Mouse (Mus musculus) neural tube, embryonic 10.5 days (tissue): ENCODE data around the gene Ccdc13.

Experiments used
- DNase-seq: peaks from one replicate; pipeline ENCODE4 v3.0.0-alpha.2; 2017; ENCODE audit warnings: low spot score; ENCODE audit errors: extremely low spot score

Ccdc13 gene

DNA sequence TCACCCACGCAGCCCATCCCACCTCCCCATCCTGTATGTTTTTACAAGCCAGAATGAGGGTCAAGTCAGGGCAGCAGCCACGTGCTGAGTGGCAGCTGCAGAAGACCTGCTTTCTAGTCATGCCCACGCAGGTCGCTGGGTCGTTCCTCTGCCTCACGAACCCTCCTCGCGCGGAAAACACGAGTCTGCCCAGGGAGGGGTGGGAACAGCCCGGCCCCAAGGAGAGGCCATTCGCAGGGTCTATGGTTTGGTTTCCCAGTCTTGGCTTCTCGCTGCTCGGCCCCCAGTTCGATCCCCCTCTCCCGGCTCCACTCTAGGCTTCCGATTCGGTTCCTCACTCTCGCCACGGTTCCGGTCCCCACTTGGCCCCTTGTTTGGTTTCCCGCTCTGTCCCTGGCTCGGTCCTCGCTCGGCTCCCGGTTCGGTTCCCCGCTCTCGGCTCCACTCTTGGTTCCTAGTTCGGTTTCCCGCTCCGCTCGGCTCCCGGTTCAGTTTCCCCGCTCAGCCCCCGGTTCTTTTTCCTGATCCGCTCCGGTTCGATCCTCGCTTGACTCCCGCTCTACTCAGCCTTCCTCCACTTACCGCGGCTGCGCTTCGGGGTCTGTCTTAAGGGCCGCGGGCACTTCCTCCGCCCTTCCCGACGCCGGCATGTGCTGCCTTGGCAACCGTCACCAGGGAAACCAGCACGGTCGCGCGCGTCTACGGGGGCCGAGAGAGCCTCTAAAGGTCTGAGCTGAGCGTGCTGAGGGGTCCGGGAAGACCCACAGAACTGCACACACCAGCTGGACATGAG is at the start of gene Ccdc13:
Gene Ccdc13, minus strand, starts transcription at position 633 of the 793 bp plus-strand sequence.
- peak; percentile 95 for DNase-seq

DNA sequence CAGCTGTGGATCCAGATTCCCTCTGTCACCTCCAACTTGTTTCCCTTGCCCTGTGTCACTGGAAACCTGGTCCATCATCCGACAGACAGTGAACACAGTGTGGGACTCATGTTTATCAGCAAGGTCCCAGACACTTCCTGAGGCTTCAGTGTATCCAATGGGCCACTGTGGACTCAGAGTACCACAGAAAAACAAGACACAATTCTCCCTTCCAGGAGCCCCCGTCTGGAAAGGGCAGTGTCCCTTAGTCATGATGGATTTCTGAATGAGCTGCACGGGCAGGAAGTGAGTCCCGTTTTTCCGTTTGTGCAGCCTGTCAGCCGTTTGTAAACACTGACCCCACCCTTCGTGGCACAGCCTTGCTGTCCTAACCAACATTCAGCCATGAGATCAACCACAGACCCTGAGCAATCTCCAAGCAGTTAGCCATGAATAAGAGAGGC is 42.8 kb upstream of the Ccdc13 start:
- no peak for DNase-seq

DNA sequence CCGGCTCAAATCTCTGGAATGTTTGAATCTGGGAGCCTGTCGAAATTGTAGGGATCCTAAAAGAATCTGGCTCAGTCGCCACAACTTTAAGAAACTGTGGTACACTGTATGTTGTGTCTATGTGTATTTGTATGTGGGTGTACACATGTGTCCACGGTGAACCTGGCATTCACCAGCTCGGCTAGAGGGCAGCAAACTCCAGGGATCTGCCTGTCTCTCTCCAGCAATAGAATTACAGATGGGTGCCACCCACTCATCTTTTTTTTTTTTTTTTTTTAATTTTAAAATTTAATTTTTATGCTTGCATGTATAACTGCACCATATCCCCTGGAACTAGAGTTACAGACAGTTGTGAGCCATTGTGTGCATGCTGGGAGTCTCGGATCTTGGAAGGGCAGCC is 42.0 kb upstream of the Ccdc13 start:
- DNase-seq, result no peak

DNA sequence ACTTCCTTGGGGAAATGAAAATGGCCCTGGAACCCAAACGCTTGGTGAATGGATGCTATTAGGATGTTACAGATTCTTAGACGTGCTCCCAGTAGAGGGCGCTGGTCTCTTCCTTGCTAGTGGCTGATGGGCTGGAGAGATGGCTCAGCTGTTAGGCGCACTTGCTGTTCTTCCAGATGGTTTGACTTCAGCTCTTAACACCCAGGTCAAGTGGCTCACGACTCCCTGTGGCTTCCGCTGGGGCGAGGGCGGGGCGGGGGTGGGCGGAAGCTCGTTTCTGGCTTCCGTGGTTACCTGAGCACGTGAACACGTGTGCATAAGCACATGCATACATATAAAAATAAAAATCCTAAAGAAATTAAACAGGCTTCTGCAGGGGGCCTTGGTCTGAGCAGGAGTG is 41.6 kb upstream of the Ccdc13 start:
- peak; percentile 68 for DNase-seq

DNA sequence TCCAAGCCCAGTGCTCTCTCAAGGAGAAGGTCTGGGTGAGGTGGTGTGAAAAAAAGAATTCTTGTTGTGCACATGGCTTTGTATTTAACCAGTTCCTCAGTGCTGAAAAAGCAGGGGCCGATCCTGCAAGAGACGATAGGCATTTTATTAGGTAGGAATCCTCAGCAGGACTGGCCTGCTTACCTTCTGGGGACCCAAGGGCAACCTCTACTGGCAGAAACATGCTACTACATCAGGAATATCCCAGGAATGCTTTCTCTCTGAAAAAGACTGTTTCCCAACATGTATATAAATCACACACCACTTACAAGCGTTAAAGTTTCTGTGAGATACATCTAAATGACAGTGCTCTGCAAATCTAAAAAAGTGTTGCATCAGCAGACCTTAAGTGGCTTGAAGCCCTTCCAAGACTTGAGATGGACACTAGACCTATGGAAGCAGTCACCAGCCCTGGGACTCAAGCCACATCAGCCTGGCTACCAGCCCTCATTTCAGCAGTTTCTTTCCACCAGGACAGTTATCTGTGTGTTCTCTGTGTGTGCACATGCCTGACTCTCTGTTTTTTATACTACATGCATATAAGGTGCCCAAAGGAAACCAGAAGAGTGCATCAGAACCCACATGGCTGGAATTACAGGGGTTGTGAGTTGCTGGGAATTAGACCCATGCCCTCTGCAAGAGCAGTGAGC is 37.9 kb upstream of the Ccdc13 start:
- peak; percentile 31 for DNase-seq

DNA sequence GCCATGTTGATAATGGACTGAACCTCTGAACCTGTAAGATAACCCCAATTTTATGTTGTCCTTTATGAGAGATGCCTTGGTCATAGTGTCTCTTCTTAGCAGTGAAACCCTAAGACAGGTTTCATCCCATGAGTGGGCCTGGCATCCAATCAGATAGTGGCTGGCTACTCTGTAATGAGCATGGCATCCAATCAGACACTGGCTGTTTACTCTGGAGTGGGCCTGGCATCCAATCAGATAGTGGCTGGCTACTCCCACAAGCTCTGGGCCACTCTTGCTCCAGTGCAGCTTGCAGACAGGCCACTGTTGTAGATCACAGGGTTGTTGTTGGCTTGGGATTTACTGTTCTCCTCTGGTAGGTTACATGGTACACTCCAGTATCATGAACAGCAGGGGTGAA is 34.3 kb upstream of the Ccdc13 start:
- no peak for DNase-seq

DNA sequence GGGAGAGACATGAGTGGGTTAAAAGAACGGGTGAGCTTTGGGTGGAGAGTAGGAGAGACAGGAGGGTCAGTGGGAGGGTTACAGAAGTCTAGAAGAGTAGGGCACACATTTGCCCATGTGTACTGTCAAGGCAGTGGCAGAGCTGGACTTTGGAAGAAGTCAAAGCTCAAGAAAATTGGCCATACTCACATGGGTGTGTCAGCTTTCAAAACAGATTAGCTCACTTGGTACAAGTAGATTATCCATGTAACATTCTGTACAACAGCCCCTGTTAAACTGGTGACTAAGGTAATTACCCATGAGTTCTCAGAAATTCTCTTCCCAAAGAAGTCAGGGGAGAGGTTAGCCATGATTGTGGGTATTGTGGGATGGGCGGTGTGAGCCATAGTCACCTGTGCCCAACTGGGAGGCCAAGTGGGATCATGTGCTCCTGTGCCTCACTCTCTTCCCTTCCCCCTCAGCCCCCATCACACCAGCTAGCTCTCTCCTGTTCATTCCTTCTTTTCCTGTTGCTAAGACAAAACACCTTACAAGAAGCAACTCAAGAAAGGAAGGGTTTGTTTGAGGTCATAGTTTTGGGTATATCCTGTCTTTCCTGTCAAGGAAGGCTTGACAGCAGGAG is 32.9 kb upstream of the Ccdc13 start:
- no peak for DNase-seq

DNA sequence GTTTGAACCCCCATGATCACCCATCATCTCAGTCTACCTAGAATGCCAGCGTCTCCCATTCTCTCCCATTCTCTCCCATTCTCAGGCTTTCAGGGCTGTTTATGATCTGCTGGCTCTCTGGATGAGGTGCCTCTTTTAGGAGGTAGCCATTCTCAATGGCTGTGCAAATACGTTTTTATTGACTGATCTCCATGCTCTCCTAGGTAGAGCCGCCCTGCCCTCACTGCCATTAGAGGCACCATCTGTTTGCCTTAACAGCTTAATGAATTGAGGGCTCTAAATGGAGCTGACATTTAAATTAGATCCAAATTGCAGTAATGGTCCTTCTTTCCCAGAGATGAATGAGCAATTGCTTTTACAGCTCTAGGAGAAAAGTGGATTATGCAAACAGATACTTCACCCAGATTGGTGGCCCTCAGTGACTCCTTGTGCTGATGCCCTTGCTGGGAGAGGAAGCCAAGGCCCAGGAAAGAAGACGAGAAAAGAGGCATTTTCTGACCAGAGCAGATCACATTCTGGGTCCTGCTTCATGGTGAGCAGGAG is 30.8 kb upstream of the Ccdc13 start:
- no peak for DNase-seq

DNA sequence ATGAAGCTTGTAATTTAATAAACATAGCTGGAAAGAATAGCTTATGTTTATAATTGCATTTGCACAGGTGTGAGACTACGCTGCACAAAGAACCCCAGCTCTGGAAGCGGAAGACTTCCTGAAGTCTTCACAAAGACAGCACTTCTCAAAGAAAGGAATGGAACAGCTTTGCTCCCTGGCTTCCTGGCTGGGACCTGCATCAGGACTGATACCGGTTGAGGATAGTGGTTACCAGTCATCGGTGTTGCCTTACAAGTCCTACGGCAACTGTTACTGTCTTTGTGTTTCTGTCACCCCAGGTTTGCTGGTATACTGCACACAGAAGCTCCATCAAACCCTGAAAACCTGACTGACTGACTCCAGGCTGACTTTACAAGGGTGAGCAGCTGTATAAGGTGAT is 30.2 kb upstream of the Ccdc13 start:
- no peak for DNase-seq

DNA sequence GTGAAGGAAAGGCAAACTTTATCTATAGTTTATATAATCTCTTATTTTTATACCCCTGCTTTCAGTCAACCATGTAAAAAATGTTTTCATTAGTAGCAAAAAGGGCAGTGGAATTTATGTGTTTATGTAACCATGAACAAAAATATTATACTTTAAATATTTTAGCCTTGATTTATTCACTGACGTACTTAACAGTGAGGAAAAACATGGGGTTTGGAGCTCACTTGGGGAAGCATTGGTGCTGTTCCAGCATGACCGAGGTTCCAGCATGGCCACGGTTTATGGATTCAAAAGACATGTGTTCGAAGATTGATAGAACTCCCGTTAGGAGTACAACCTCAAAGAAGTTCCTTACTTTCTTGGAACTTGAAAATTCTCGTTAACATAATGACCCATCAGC is 29.0 kb upstream of the Ccdc13 start:
- no peak for DNase-seq

DNA sequence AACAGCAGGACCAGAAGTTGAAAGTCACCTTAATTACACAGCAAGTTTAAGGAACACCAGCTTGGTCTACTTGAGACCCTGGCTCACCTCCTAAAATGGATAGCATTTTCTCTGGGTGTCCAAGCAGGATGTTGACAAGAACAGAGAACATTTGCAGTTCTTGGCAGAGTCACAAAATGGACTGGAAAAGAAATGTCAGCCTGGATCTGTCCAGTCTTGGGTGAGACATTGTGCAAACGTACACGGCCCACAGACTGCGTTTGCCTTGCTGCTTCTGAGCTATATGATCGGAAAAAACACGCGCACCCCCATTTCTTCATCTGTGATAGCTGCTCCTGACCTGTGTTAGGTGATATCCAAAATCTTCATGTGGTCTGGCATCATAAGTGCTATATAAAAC is 28.4 kb upstream of the Ccdc13 start:
- no peak for DNase-seq

DNA sequence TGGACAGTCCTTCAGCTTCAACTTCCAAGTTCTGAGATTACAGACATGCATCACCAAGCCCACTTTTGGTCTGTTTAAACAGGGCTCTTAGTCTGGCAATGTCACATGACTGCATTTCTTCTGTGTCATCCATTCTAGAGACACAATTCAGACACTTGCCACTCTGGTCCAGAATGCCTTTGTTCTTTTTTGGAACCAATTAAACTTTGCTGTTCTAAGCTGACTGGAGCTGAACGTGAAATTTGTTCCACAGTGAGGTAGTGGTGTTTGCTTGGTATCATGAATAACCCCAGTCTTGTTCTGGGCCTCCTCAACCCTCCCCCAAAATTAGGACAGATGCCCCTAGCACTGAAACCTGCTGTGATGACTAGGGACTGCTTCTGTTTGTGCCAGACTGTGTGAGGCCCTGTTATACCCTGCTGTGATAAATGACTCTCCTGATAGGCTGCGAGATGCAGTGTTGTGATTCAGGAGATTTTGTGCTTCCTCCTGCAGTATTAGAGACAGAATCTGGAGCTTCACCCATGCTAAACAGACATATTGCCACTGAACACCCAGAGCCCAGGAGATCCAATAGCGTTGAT is 26.3 kb upstream of the Ccdc13 start:
- DNase-seq, result no peak

DNA sequence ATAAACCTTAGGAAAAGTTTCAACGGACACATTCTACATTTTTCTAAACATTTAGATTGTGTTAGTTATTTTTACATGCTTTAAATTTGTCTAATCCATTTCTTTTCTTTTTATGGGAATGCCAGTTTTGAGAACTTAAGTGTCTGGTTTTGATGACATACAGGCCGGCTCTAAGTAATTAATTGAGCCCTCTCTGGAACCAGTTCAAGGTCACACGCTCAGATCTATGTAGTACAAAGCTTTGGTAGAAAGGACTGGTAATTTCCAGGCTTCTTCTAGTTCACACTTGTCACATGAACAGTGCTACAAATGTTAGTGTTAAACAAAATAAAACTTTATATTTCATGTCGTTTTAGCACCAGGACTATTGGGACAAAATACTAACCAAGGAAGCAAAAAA is 25.6 kb upstream of the Ccdc13 start:
- no peak for DNase-seq

DNA sequence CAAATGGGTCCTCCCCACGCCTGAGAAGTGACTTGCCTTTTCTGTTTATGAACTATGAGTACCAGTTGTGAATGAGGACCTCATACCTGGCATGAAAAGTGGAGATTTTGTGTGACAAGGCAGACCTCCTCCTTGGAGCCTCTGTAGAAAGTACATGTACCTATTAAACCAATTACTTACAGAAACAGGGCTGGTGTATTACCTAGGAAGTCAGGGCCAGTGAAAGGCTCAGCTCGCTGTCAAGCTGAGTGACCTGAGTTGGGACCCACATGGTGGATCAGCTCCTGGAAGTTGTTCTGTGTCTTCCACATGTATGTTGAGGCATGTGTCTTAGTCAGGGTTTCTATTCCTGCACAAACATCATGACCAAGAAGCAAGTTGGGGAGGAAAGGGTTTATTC is 21.7 kb upstream of the Ccdc13 start:
- no peak for DNase-seq

DNA sequence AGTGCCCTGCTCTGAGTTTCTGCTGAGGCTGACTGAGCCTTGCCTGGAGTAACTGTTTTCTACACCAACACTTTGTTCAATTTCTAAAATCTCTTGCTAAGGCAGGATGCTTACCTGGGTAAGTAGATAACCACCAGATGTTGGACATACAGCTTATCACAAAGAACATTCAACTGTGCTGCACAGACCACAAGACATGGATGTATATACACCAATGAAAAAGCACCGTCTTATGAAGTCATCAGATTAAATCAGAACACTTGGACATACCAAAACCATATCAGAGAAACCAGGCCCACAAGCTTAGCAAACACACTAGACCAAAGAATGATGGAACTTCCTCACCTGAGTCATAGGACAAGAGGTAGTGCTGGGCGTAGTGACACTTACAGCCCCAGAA is 20.1 kb upstream of the Ccdc13 start:
- no peak for DNase-seq

DNA sequence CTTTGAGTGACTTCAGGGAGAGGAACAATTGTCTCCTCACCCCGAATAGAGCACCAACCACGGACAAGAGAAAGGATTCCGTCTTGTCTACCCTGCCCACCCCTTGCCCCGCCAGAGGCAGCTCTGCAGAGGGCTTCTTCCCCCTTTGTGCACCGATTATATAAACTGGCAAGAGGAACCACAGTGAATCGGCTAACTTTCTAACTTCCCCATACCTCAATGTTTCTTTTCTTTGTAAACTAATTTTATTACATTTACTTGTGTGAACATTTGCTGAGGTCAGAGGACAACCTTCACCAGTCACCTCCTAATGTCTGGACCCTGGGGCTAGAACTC is 18.9 kb upstream of the Ccdc13 start, which contains the start of gene Higd1a:
Gene Higd1a, minus strand, starts transcription at position 210 of the 336 bp plus-strand sequence.
- no peak for DNase-seq

DNA sequence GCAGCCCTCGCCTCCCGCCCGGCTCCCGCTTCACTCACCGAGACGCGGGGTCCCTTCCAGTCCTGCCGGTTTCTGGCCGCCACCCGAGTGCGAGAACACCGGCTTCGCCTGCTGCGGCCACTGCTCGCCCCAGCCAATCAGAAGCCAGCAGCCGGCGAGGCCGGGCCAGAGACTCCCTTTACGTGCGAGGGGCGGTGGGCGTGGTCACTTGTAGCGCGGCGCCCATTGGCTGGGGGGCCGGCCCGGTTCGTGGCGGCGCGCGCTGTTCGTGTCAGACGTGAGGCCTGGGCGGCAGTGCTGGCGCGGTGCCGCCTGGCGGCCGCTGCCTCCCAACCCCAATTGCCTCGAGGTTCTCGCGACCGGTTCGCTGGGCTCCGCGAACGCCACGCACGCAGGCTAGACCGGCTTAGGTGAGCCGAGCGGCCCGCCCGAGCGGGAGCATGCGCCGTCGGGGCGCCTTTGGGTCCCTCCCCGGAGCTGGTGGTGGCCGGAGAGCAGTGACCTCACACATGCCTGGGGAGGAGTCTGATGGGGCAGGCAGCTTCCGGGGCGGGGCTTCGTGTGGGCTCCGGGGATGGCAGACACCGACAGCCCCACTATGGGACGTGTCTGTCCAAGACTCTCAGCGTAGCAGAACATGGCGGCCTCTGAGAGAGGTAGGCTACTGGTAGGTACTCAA is 18.4 kb upstream of the Ccdc13 start:
- peak; percentile 97 for DNase-seq

DNA sequence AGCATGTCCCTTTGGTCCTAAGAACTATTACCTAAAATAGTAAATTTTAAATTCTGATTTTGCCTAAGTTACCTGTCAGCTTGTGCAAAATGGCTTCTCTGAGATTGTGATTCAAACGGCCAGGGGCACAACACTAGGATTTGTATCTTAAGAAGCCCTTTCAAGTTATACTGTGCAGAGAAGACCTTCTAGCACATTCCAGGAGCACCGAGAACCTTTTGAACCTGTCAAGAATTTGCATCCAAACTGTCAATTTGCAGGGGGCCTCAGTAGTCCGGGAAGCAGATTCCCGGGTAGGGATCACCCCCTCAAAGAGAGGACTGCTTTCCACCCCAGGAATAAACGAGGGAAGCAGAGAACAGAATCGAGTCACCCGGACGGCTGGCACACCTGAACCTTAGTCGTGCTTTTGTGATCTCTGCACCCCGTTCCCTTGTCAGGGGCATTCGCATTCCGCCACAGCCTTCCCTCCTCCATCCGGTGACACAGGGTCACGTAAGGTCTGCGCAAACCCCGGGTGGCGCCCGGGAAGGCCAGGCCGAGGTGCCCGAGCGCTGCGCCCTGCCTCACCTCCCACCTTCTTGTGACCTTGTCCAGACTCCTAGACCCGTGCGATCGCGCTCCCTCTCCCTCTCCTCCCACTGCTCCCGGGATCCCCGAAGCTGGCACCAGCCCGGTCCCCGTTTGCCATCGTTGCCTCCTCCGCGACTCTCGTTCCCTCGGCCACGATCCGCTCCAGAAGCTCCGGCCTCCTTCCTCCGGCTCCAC is 17.6 kb upstream of the Ccdc13 start:
- no peak for DNase-seq

DNA sequence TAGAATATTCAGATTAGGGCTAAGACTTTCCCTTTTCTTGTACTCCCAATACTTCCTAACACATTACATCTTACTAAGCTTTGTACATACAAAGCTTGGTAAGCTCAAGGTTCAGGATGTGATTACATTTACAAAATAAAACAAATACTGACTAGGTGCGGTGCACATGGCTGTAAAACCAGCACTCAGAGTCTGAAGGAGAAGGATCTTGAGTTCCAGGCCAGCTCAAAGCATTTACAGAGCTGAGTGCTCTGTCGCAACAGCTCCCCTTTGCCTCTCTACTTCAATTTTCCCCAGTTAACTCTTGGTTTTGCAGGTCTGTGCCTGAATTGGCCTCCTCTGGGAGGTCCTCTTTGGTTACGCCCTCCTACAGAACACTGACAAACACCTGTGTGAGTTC is 15.0 kb upstream of the Ccdc13 start:
- DNase-seq, result no peak

DNA sequence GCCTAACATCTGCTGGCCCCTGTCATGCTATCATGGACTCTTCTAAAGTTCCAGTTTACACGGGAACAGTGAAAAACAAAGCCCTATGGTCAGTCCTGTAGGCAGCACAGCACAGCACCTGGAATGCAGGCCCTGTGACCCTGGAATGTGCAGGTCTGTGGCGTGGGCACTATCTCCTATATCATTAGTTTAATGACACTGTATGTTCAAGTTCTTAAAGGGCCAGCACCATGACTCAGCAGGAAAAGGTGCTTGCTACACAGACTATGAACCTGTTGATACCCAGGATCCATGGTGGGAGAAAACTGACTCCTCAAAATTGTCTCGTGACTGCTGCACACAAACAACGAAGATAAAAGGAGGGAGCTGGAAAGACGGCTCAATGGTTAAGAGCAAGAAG is 8.6 kb upstream of the Ccdc13 start:
- DNase-seq, result no peak

DNA sequence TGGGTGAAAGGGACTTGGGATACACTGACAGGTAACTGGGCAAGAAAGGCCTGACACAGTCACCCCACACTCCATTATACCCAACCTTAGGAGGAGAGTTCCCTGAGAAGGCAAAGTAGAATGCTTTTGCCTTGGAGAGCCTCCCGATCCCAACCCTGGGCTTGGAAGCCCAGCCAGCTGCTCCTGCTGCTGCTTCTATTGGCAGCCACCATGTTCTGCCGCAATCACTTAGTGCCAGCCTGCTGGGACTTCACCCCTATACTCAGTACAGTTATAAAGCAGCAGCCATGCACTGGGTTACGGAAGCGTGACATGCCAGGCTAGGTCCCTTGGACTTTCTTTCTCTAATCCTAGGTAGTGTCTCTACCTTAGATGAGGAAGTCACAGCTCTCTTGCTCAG is 7.9 kb upstream of the Ccdc13 start:
- no peak for DNase-seq
